Mouse (Mus musculus): Measurements from ENCODE around the gene Tbc1d22b.

GRCm38 (mm10) chr17:29508927-29509608 lies 40.5 kb upstream of the Tbc1d22b start:
- no peak for TF ChIP-seq CTCF (IDR thresholded peaks at IDR 0.05; ENCODE audit: low read depth, low read length)
- TF ChIP-seq POLR2A (IDR thresholded peaks at IDR 0.05; ENCODE audit: insufficient read depth, low read length): no peak

Data from ES-Bruce4 (cell line).